ENCODE assay signal across 22 mouse cellular contexts in the genomic region with DNA sequence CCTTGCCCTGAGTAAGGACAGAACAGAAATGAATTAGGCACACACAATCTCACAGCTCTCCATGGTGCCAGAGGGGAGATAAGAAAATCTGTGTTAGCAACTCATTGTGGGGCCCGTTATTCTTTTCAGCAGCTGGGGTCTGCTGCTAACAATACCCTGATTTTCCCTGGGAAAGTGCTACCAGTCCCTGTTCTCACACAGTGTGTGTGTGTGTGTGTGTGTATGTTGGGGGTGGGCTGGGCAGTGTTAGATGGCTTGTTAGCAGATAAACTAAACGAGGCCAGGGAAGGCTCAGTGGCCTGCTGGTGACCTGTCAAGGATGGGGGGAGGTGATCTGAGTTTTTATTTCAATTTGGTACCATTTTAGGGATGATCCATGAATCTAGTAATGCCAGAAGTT. TPM values are rescaled to one million over a fixed set of nuclear protein-coding genes. Genes with fewer than 3 reads are reported as not detected.
DNase-seq lines count a peak whose midpoint lies in the region; ATAC-seq and TF ChIP-seq lines count a peak whose summit lies in the region.
"Had no signal": no experiment of that assay in that cellular context is flagged by ENCODE, and none has a peak within 500 bp of the region (broad histone marks: within the 10 kb centered on the region; RNA-seq: fewer than 3 reads in every experiment).

No protein-coding gene starts in this region.

- DNase-seq in hindbrain, embryonic 10.5 days (ENCODE audit: low spot score), result peak; percentile 12
- DNase-seq in neural tube, embryonic 10.5 days (ENCODE audit: extremely low spot score, low spot score), result peak; percentile 8
- DNase-seq in stomach, postnatal 0 days (ENCODE audit: low spot score), result peak; percentile 9
- DNase-seq in kidney, adult 11 months, result no peak
- DNase-seq: adrenal gland, postnatal 36 days; B cell, adult 2 months; cerebellum, adult 11-12 months; cerebellum, postnatal 25 days; embryo, embryonic 11 days; gastrocnemius, postnatal 14 days; heart, adult 2 months; kidney, adult 2 months; kidney, postnatal 10 days; lung, adult 2 months had no signal

- ATAC-seq in hindbrain, embryonic 13.5 days (ENCODE audit: low FRiP score), result no peak
- ATAC-seq in neural tube, embryonic 15.5 days (ENCODE audit: low FRiP score), result no peak
- ATAC-seq in midbrain, embryonic 13.5 days, result peak; percentile 60; the same call in 1 of the 2 replicates
- no peak for ATAC-seq in stomach, postnatal 0 days (ENCODE audit: low FRiP score, low TSS enrichment)
- ATAC-seq: forebrain, embryonic 14.5 days; hindbrain, postnatal 0 days had no signal

- no peaks in the 10 kb centered on the region for H3K27me3 ChIP-seq in hindbrain, embryonic 10.5 days (ENCODE audit: insufficient read depth, poor library complexity, severe bottlenecking)
- peaks cover 5% of the 10 kb centered on the region; the same call in 1 of the 2 replicates for H3K27me3 ChIP-seq in hindbrain, embryonic 13.5 days
- H3K27me3 ChIP-seq in neural tube, embryonic 15.5 days (replicated peaks), result no peaks in the 10 kb centered on the region
- no peaks in the 10 kb centered on the region for H3K27me3 ChIP-seq in midbrain, embryonic 13.5 days
- H3K27me3 ChIP-seq in stomach, postnatal 0 days (ENCODE audit: control insufficient read depth, insufficient read depth, low read length), result no peaks in the 10 kb centered on the region

- no peak overlapping the region for H3K4me3 ChIP-seq in hindbrain, embryonic 10.5 days
- no peak overlapping the region for H3K4me3 ChIP-seq in hindbrain, embryonic 13.5 days
- no peak overlapping the region for H3K4me3 ChIP-seq in neural tube, embryonic 15.5 days (replicated peaks)
- no peak overlapping the region for H3K4me3 ChIP-seq in midbrain, embryonic 13.5 days (replicated peaks)
- no peak overlapping the region for H3K4me3 ChIP-seq in stomach, postnatal 0 days (ENCODE audit: low read depth, low read length)
- H3K4me3 ChIP-seq: heart, adult 2 months; megakaryocyte, embryonic 14.5 days; myocyte had no signal

- no peak overlapping the region for H3K4me2 ChIP-seq in hindbrain, embryonic 13.5 days
- H3K4me2 ChIP-seq in neural tube, embryonic 15.5 days, result no peak overlapping the region
- H3K4me2 ChIP-seq in midbrain, embryonic 13.5 days (replicated peaks), result no peak overlapping the region
- no peak overlapping the region for H3K4me2 ChIP-seq in stomach, postnatal 0 days (replicated peaks; ENCODE audit: low read depth)
- H3K4me2 ChIP-seq: liver, embryonic 11.5 days had no signal

- H3K9me3 ChIP-seq in hindbrain, embryonic 10.5 days, result no peaks in the 10 kb centered on the region
- H3K9me3 ChIP-seq in hindbrain, embryonic 13.5 days, result no peaks in the 10 kb centered on the region
- no peaks in the 10 kb centered on the region for H3K9me3 ChIP-seq in neural tube, embryonic 15.5 days (replicated peaks)
- H3K9me3 ChIP-seq in midbrain, embryonic 13.5 days, result no peaks in the 10 kb centered on the region
- H3K9me3 ChIP-seq in stomach, postnatal 0 days (ENCODE audit: control insufficient read depth, low read length), result no peaks in the 10 kb centered on the region

- H3K4me1 ChIP-seq in hindbrain, embryonic 10.5 days (replicated peaks), result peaks cover 8% of the 10 kb centered on the region; the same call in 1 of the 2 replicates
- H3K4me1 ChIP-seq in hindbrain, embryonic 13.5 days (replicated peaks), result 0 out of 2 replicates have a peak, but pooled peaks cover 8% of the 10 kb centered on the region
- no peaks in the 10 kb centered on the region for H3K4me1 ChIP-seq in neural tube, embryonic 15.5 days
- 0 out of 2 replicates have a peak, but pooled peaks cover 3% of the 10 kb centered on the region for H3K4me1 ChIP-seq in midbrain, embryonic 13.5 days (replicated peaks)
- no peaks in the 10 kb centered on the region for H3K4me1 ChIP-seq in stomach, postnatal 0 days (replicated peaks; ENCODE audit: control insufficient read depth, insufficient read depth)
- H3K4me1 ChIP-seq: megakaryocyte, embryonic 14.5 days had no signal

- no peak for TF ChIP-seq CTCF in stomach, postnatal 0 days (IDR thresholded peaks at IDR 0.05; ENCODE audit: low read depth)

- TF ChIP-seq EP300 in stomach, postnatal 0 days (optimal IDR thresholded peaks at IDR 0.05), result no peak

- 37% methylated on average over 2 of the region's 2 CpGs for WGBS in hindbrain, embryonic 10.5 days
- 12% methylated on average over 2 of the region's 2 CpGs for WGBS in hindbrain, embryonic 13.5 days
- WGBS in neural tube, embryonic 15.5 days, result 25% methylated on average over 2 of the region's 2 CpGs
- 12% methylated on average over 2 of the region's 2 CpGs for WGBS in midbrain, embryonic 13.5 days
- WGBS in stomach, postnatal 0 days, result 21% methylated on average over 2 of the region's 2 CpGs

- H3K27ac ChIP-seq in hindbrain, embryonic 10.5 days, result 0 out of 2 replicates have a peak overlapping the region, but pooled peaks have one; percentile 23
- H3K27ac ChIP-seq in hindbrain, embryonic 13.5 days, result no peak overlapping the region
- no peak overlapping the region for H3K27ac ChIP-seq in neural tube, embryonic 15.5 days (replicated peaks)
- H3K27ac ChIP-seq in midbrain, embryonic 13.5 days, result no peak overlapping the region
- no peak overlapping the region for H3K27ac ChIP-seq in stomach, postnatal 0 days (replicated peaks)
- H3K27ac ChIP-seq: heart, adult 2 months; hindbrain, postnatal 0 days had no signal

- no peaks in the 10 kb centered on the region for H3K36me3 ChIP-seq in hindbrain, embryonic 10.5 days
- no peaks in the 10 kb centered on the region for H3K36me3 ChIP-seq in hindbrain, embryonic 13.5 days
- H3K36me3 ChIP-seq in neural tube, embryonic 15.5 days, result no peaks in the 10 kb centered on the region
- no peaks in the 10 kb centered on the region for H3K36me3 ChIP-seq in midbrain, embryonic 13.5 days
- no peaks in the 10 kb centered on the region for H3K36me3 ChIP-seq in stomach, postnatal 0 days (ENCODE audit: control insufficient read depth, insufficient read depth, low read length)

- H3K9ac ChIP-seq in hindbrain, embryonic 13.5 days, result no peak overlapping the region
- no peak overlapping the region for H3K9ac ChIP-seq in neural tube, embryonic 15.5 days (replicated peaks)
- no peak overlapping the region for H3K9ac ChIP-seq in midbrain, embryonic 13.5 days (replicated peaks)
- H3K9ac ChIP-seq in stomach, postnatal 0 days (ENCODE audit: low read length), result no peak overlapping the region

RNA-seq across cellular contexts. Expression of a gene that starts 14.9 kb away (rescaled TPM):
- polyA plus RNA-seq in hindbrain, embryonic 10.5 days (2016; fragmentation: Nextera tagmentation; extraction: Ambion mirVana), result 8.3 and 9.1 TPM in 2 replicates
- polyA plus RNA-seq in hindbrain, embryonic 13.5 days (2015; fragmentation: Nextera tagmentation; extraction: Ambion mirVana), result 9.6 and 11.9 TPM in 2 replicates
- 10.4 and 10.9 TPM in 2 replicates for polyA plus RNA-seq in neural tube, embryonic 15.5 days (2015; fragmentation: Nextera tagmentation; extraction: Ambion mirVana)
- 13.4 and 15.0 TPM in 2 replicates for polyA plus RNA-seq in midbrain, embryonic 13.5 days (2015; fragmentation: Nextera tagmentation; extraction: Ambion mirVana)
- polyA plus RNA-seq in stomach, postnatal 0 days (2015; fragmentation: Nextera tagmentation; extraction: Ambion mirVana), result 3.6 and 4.1 TPM in 2 replicates

RNA-seq across cellular contexts. Expression of a gene that starts 48.9 kb away (rescaled TPM):
- polyA plus RNA-seq in hindbrain, embryonic 10.5 days (2016; fragmentation: Nextera tagmentation; extraction: Ambion mirVana), result 35.0 and 37.6 TPM in 2 replicates
- 15.0 and 15.5 TPM in 2 replicates for polyA plus RNA-seq in hindbrain, embryonic 13.5 days (2015; fragmentation: Nextera tagmentation; extraction: Ambion mirVana)
- polyA plus RNA-seq in neural tube, embryonic 15.5 days (2015; fragmentation: Nextera tagmentation; extraction: Ambion mirVana), result 14.1 and 26.0 TPM in 2 replicates
- 18.5 and 20.4 TPM in 2 replicates for polyA plus RNA-seq in midbrain, embryonic 13.5 days (2015; fragmentation: Nextera tagmentation; extraction: Ambion mirVana)
- polyA plus RNA-seq in stomach, postnatal 0 days (2015; fragmentation: Nextera tagmentation; extraction: Ambion mirVana), result 41.0 and 44.6 TPM in 2 replicates
